Mouse (Mus musculus) C3H10T1/2 (cell line): ENCODE data around the gene Prss50. TPM values are rescaled to one million over a fixed set of nuclear protein-coding genes. Genes with fewer than 3 reads are reported as not detected.

Experiments used
- polyA plus RNA-seq, 2 experiments: library from polyadenylated mRNA; unstranded; fragments of >200 nt; fragmentation: generic; extraction: Trizol; gene quantifications; one replicate each; pipeline ENCODE4 v1.2.1; 2012; ENCODE audit warnings: missing spikeins in 2 of 2

The Prss50 gene
- not detected for polyA plus RNA-seq

DNA sequence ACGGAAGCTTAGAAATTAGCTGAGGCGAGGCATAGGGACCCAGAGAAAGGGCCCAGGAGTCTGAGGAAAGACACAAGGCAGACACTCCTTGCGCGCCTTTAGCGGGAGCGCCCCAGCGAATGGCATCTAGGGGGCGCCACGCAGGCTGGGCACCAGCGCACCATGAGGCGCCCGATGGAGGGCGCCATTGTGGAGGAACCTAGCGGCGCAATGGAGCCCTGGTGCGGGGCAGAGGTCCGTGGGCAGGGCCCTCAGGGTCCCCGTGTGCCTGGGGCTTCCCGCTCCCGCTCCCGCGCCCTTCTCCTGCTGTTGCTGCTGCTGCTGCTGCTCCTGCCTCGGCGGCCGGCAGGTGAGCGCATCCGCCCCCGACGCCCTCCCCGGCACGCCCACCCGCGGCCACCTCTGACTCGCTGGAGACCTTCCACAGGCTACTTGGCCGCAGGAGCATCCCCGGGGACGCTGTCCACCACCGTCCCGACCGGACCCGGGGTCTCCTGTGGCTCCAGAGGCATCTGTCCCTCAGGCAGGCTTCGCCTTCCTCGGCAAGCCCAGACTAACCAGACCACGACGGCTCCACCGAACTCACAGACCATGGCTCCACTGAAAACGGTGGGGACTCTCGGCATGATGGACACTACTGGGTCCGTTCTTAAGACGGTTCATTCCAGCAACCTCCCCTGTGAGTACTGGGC, at the start of gene Prss50:
TSS of gene Prss50 (plus strand) at position 187 of the 692 bp plus-strand sequence.

GRCm38 (mm10) chr9:110813789-110814188, 44.0 kb upstream of the Prss50 start, which contains the start of gene Prss44:
Gene Prss44 (plus strand): TSS chr9:110813994.

GRCm38 (mm10) chr9:110826390-110826789, 31.4 kb upstream of the Prss50 start, which contains the start of gene Prss43:
Gene Prss43 (plus strand): TSS chr9:110826690.

DNA sequence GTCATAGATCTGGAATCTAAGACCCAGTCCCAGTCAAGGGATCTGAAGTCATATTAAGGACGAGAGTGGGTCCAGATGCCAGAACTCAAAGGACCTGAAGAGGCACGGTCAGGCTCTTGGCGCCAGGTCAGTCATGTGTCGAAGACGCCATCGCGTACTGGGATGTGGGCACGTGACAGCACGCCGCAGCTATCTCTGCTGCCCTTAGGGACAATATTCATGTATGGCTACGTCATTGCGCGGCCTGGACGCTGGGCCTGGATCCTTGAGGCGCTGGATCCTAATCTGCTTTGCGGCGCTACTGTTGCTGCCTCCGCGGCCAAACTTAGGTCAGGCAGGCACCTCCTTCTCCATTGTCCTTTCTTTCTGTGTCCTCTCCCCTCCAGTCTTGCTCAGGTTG, 23.4 kb upstream of the Prss50 start, which contains the start of gene Prss45:
TSS of gene Prss45 (plus strand) at position 178 of the 400 bp plus-strand sequence.

GRCm38 (mm10) chr9:110844206-110844605, 13.6 kb upstream of the Prss50 start, which contains the start of gene Prss46:
Gene Prss46 (plus strand): TSS chr9:110844506.

GRCm38 (mm10) chr9:110879191-110879920, 21.6 kb downstream of the Prss50 start, which contains the start of gene Als2cl:
Gene Als2cl (plus strand): TSS chr9:110879870.

GRCm38 (mm10) chr9:110879998-110880561, 22.3 kb downstream of the Prss50 start, which contains the start of gene Tmie:
Gene Tmie (minus strand): TSS chr9:110880113.

Other genes starting within 250 kb of the Prss50 start
- gene Nradd, start 233.5 kb upstream of the Prss50 start, polyA plus RNA-seq: 10 to 100 TPM; 47.3 to 86.6 TPM
- 1 to 10 TPM; 1.2 to 2.2 TPM for gene Nbeal2, start 203.8 kb upstream of the Prss50 start, polyA plus RNA-seq
- 10 to 100 TPM; 79.2 to 87.1 TPM for gene Ccdc12, start 201.5 kb upstream of the Prss50 start, polyA plus RNA-seq
- not detected for gene Myl3, start 116.1 kb upstream of the Prss50 start, polyA plus RNA-seq
- under 1 TPM; 0.26 to 0.63 TPM for gene Pth1r, start 110.8 kb upstream of the Prss50 start, polyA plus RNA-seq
- gene Prss42, start 59.8 kb upstream of the Prss50 start, polyA plus RNA-seq: not detected
- not detected for gene Prss44, start 44.0 kb upstream of the Prss50 start, polyA plus RNA-seq
- gene Prss43, start 31.3 kb upstream of the Prss50 start, polyA plus RNA-seq: not detected
- not detected for gene Prss45, start 23.4 kb upstream of the Prss50 start, polyA plus RNA-seq
- not detected for gene Prss46, start 13.5 kb upstream of the Prss50 start, polyA plus RNA-seq
- under 1 TPM; 0.05 to 0.12 TPM for gene Als2cl, start 21.9 kb downstream of the Prss50 start, polyA plus RNA-seq
- not detected for gene Tmie, start 22.1 kb downstream of the Prss50 start, polyA plus RNA-seq
- gene Fam240a, start 58.9 kb downstream of the Prss50 start, polyA plus RNA-seq: not detected
- gene Tdgf1, start 88.2 kb downstream of the Prss50 start, polyA plus RNA-seq: not detected
- gene Lrrc2, start 93.6 kb downstream of the Prss50 start, polyA plus RNA-seq: not detected
- not detected for gene Rtp3, start 132.6 kb downstream of the Prss50 start, polyA plus RNA-seq
- gene Ltf, start 161.3 kb downstream of the Prss50 start, polyA plus RNA-seq: not detected
- under 1 TPM in 1 of 2 experiments, not detected in 1; 0.01 TPM for gene Ccrl2, start 199.6 kb downstream of the Prss50 start, polyA plus RNA-seq